Mouse (Mus musculus) CD4-positive, CD25-positive, alpha-beta regulatory T cell, adult 4 months (primary cell): ENCODE results near the gene Hist1h2bg. TPM values are rescaled to one million over a fixed set of nuclear protein-coding genes. Genes with fewer than 3 reads are reported as not detected.

Source experiments
- ATAC-seq: one replicate; pipeline ENCODE4 v1.8.0; 2017
- polyA plus RNA-seq, 2 experiments: library from polyadenylated mRNA; unstranded; fragments of 100-300 nt; shearing (Covaris generic); gene quantifications; one replicate each; pipeline ENCODE4 v1.2.1; 2017

Gene Hist1h2bg
- polyA plus RNA-seq: 1 to 10 TPM; 8.0 to 8.6 TPM

DNA sequence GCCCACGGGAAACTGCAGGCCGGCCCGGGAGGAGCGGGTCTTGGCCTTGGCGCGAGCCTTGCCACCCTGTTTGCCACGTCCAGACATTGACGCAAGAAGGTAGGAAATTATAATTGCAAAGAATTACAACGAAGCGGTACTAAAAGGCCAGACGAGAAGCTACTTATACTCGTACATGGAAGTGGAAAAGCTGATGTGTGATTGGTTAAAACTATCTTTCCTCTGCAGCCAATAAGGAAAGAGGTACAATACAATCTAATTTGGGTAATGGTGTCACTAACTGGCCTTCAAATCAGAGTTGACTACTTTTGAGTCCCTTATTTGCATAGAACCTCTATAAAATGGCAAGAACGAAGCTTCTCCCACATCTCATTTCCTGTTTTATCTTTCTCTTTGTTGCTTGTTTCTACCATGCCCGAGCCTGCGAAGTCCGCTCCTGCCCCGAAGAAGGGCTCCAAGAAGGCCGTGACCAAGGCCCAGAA is at the start of gene Hist1h2bg, which contains the start of gene Hist1h2ae:
TSS of gene Hist1h2bg (plus strand) at position 375 of the 482 bp plus-strand sequence.
TSS of gene Hist1h2ae (minus strand) at position 199 of the 482 bp plus-strand sequence.
- ATAC-seq: peak; percentile 82

DNA sequence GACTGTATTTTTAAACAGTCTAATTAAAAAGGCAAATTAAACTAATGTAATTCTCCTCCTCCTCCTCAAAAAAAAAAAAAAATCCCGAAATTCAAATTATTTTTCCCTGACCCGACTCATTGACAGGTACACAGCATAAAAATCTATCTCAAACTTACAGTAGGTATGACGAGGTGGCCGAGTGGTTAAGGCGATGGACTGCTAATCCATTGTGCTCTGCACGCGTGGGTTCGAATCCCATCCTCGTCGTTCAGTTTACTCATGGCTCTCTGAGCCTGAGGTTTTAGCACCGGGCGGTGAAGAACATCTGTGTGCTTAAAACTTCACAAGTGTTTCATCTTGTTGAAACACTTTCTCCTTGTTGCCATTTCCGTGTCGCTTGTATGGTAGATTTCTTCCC is 49.5 kb upstream of the Hist1h2bg start:
- peak; percentile 36 for ATAC-seq

- no peak for ATAC-seq
These were observed 47.2 kb upstream of the Hist1h2bg start for GRCm38 (mm10) chr13:23523976-23524375.

- ATAC-seq: peak; percentile 40
These were observed 46.5 kb upstream of the Hist1h2bg start for GRCm38 (mm10) chr13:23524654-23525053.

- ATAC-seq: no peak
These were observed 45.3 kb upstream of the Hist1h2bg start for GRCm38 (mm10) chr13:23525901-23526300.

DNA sequence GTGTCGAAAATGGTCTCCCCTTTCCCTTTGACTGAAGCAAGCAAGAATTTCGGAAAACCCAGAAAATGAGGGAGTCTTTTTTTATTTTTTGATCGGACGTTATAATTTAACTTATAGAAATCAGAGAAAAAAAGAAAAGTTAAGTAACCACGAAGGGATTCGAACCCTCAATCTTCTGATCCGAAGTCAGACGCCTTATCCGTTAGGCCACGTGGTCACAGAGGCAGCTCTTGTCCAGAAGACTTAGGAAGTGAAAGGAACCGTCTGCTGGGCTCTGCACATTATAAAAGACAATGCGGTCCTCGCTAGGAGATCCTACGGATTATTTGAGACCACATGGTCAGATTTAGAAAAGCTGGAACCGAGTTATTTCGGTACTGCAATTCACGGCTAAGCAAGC is 44.9 kb upstream of the Hist1h2bg start:
- peak; percentile 24 for ATAC-seq

GRCm38 (mm10) chr13:23529005-23529404 is 42.2 kb upstream of the Hist1h2bg start:
- ATAC-seq: no peak

DNA sequence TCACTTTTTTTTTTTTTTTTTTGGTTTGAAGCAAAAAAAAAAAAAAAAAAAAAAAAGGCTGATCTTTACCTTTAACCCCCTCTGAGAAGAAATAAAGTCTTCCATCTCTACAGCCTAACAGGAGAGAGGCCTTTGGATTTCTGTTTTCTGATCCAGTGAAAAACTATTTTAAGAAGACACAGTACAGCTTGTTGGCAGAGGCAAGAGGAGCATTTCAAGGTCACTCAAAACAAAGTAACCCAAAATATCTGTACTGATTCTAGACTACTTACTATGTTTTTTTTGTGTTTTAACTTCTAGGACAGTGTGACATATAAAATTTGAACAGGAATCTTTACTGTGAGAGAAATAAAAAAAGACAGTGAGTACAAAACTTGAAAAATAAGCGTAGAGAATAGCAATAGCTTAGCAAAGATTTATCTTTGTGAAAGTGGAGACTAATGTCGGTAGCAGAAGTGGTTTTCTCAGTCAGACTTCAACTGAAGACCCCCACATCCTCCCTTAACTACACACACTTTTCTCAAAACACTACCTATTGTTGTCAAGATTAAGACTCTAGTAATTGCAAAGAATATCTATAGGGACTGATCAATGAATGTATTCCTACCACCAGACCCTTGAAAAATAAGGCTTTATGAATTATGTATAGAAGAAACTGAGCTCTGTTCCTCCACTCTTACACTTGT is 41.6 kb upstream of the Hist1h2bg start:
- no peak for ATAC-seq

GRCm38 (mm10) chr13:23530181-23530900 is 40.9 kb upstream of the Hist1h2bg start:
- peak; percentile 18 for ATAC-seq

DNA sequence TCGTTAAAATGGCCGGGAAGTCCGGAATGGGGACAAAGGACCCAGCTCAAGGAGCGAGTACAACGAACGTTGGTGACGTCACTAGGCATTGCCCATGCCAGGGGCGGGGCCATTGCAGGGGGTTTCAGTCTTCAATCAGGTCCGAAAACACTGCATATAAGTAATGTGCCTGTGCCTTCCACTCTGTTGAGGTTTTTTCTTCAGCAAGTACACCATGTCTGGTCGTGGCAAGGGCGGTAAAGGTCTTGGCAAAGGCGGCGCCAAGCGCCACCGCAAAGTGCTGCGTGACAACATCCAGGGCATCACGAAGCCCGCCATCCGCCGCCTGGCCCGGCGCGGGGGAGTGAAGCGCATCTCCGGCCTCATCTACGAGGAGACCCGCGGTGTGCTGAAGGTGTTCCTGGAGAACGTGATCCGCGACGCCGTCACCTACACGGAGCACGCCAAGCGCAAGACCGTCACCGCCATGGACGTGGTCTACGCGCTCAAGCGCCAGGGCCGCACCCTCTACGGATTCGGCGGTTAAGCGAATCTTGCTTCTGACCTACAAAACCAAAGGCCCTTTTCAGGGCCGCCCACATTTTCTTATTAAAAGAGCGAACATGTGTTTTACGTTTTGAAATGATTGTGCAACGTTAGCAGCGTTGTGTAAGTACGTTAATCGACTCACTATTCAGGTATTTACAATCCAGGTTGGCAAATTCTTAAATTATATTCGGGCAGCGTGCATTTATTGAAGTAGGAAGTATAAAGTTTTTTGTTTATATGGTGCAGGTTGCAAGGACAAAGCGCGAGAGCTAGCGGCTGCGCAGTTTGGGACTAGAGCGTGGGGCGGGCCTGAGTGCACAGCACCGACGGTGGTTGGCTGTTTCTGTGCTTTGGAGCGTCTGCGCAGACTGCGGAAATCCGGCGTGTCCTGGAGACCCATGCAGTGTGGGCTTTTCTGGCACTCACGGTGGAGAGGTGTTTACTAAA is 40.0 kb upstream of the Hist1h2bg start, which contains the start of gene Hist1h4h:
TSS of gene Hist1h4h (plus strand) at position 150 of the 975 bp plus-strand sequence.
- peak; percentile 76 for ATAC-seq

DNA sequence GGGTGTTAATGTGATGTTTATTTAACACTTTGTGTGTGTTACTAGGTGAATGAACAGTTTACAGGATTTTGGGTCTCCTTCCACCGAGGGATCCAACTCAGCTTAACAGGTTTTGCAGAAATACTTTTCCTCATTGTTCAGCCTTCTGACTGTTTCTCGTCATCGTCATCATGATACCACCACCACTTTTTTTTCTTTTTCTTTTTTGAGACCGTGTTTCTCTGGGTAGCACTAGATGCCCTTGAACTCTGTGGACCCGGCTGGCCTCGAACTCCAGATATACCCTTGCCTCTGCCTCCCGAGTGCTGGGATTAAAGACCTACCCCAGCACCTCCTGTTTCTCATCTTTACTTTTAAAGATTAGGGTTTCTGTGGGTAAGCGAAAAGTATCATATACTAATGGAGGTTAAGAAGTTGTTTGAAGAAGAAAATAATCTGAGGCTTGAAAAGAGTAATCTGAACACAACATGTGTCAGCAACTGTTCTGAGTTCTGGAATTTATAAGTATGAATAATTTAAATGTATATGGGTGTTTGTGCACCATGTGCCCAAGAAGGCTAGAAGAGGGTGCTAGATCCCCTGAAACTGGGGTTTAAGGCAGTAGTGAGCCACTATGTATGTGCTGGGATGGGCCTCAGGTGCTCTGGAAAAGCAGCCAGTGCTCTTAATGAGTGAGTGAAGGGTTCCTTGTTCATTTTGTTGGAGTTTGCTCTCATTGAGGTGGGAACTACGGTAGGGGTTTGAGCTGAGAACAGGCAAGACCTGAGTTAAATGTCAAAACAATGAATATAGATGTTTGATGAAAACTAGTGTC is 38.7 kb upstream of the Hist1h2bg start:
- ATAC-seq: no peak

- peak; percentile 36 for ATAC-seq
These were observed 37.4 kb upstream of the Hist1h2bg start, which contains the start of gene Hist1h2af for GRCm38 (mm10) chr13:23533560-23534367. Hist1h2af (plus strand) TSS chr13:23533906.

DNA sequence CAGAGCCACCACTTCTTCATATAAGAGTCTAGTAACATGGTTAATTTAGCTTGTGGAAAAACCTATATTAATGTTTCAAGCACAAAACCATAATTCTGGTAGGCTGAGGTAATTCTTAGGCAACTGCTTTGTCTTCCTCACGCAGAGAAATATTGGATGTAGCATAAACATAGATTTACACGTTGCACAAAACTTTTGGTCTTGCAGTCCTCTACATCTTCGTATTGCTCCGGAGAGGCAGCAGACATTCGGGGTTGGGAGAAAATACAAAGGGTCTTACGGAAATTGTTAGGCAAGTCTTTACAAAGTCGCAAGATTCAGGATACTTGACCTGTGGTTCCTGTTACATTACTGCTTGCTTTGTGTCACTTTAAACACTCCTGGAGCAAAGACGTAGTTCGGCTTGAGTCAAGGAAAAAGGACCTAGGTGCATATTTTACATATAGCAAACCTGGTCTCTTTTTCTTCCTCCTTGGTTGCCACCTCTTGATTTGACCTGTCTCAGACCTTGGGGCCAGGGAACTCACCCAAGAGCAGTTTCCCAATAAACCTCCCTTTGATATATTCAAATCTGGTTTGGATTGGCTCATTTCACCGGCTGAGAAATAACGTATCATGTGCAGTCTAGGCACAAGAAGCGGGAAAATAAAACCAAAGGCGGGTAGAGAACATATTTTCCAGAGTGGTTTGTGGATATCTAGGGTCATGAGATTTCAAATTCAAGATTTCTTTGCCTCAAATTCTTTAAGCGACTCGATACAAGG is 36.6 kb upstream of the Hist1h2bg start:
- no peak for ATAC-seq

DNA sequence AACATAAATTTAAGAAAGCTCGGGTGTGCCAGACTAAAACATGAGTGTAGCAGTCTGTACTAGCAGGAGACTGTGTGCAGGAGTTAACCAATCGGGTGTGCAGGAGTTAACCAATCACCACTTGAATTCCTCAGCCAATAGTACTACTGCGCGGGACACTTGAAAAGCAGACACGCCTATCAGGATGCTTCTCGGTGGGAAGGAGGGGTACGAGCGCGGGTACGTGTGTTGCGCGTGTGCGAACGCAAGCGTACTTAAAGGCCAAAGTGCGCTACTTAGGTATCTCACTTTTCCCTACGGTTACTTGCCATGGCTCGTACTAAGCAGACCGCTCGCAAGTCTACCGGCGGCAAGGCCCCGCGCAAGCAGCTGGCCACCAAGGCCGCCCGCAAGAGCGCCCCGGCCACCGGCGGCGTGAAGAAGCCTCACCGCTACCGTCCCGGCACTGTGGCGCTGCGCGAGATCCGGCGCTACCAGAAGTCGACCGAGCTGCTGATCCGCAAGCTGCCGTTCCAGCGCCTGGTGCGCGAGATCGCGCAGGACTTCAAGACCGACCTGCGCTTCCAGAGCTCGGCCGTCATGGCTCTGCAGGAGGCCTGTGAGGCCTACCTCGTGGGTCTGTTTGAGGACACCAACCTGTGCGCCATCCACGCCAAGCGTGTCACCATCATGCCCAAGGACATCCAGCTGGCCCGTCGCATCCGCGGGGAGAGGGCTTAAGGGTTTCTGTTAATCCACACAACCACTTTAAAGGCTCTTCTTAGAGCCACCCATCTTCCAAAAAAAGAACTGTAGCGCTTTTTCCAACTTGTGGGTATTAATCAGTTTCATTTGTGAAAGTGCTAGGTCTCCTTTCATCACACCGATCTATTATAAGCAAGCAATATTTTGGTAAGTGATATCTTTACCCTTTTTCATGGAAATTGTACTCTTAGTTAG is 35.8 kb upstream of the Hist1h2bg start, which contains the start of gene Hist1h3g:
TSS of gene Hist1h3g (plus strand) at position 286 of the 939 bp plus-strand sequence.
- ATAC-seq: peak; percentile 59

DNA sequence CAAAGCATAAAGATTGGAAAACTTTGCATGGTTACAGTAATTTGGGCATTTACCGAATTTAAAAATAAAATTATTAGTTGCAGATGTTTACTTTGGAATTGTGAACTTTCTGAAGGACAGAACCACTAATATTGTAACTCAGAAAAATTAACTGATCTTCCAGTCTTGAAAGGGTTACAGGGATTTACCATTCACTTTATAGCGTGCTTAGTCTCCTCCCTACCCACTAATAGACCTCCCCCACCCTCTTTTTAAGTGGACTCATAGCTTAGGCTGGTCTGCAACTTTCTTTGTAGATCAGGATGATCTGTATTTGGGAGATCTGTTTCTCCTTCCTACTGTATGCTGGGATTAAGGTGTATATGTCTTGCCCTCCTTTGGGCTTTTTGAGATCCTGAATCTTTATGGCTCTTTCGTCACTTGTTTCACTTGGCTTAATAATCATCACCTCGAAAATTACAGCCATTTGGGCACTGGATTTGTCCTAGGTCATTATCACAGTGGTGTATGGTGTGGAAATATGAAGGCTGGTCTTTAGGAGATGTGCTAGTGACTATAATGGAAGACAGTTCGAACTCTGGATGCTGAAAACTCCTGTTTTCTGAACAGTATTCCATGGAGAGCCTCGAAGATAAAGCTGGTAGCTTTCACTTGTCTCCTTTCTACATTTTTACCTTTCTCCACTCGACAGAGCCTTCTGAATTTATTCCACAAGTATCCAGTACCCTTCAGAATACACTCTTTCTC is 34.9 kb upstream of the Hist1h2bg start:
- ATAC-seq: no peak

DNA sequence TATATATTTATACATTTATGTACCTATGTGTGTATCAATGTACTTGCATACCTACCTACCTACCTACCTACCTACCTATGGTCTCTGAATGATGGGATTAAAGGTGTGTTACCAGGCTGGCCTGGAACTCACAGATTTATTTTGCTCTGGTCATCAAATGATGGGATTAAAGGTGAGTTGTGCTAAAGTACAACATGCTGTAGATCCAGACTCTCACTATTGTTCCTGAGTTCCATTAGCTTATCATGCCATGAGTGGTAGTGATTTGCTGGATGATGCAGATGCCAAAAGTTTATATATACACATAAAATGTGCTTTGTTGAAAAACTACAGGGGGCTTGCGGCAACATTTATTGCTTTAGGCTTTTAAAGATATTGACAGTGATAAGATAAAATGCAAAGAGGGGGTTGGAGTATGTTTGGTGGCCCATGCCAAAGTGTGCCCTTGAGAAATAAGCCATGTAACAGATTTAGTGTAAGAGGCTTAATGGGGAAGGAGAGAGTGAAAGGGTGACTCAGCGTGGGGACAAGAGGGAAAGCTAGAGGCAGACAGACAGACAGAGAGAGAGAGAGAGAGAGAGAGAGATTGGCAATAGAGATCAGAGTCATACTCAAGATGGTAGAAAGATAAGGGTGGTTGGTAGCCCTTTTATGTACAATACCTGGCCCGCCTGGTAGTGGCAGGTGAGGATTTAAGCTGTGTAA is 34.0 kb upstream of the Hist1h2bg start:
- no peak for ATAC-seq

DNA sequence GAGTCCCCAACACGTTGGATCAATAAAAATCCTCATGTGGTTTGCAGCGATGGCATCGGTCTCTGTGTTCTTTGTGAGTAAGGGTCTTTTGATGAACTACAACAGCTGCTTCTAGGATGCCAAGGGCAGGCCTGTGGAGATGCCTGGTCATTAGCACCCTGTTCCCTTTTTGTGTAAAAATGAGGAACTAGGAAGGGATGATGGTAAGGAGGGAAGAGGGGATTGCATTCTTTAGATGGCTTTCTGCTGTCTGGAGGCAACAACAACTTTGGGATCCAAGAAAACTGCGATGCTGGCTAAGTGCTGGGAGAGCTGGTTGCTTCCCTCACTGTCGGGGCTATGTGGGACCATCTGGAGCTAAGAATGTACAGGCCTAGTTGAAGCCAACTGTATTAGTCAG is 32.9 kb upstream of the Hist1h2bg start:
- ATAC-seq: no peak
